8 mouse cellular contexts compared by ENCODE assay signal in the genomic region with DNA sequence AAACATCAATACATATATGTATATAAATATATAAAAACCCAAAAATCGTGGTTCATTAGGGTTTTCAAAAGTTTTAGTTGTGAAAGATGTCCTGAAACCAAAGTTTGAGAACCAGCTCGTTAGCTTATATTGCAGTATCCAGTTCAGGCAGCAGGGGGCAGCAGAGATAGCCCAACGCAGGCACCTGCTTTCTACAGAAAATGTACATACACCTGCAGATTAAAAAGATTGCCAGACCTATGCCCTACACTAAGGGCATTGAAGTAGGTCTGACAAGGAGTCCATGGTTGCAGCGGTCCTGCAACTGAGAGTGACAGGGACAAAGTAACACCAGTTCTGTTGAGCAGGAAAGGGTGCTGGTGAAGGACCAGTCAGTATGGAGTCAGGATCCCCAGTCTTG. TPM values are rescaled to one million over a fixed set of nuclear protein-coding genes. Genes with fewer than 3 reads are reported as not detected.
A peak's percentile ranks its signal among the peaks of the same experiment; 100 is the strongest.
DNase-seq lines count a peak whose midpoint lies in the region; ATAC-seq and TF ChIP-seq lines count a peak whose summit lies in the region.
"Had no signal": no experiment of that assay in that cellular context is flagged by ENCODE, and none has a peak within 500 bp of the region (broad histone marks: within the 10 kb centered on the region; RNA-seq: fewer than 3 reads in every experiment).

No protein-coding gene starts in this region.

- H3K9ac ChIP-seq in intestine, postnatal 0 days (ENCODE audit: low read depth, low read length) = no peak overlapping the region
- H3K9ac ChIP-seq in lung, embryonic 14.5 days = no peak overlapping the region

- H3K27ac ChIP-seq in intestine, postnatal 0 days (ENCODE audit: low read depth, low read length) = no peak overlapping the region
- no peak overlapping the region for H3K27ac ChIP-seq in lung, embryonic 14.5 days (ENCODE audit: low read depth)

- no peaks in the 10 kb centered on the region for H3K27me3 ChIP-seq in intestine, postnatal 0 days (replicated peaks; ENCODE audit: control insufficient read depth, insufficient read depth, low read length)
- no peaks in the 10 kb centered on the region for H3K27me3 ChIP-seq in lung, embryonic 14.5 days (ENCODE audit: insufficient read depth, low read length)

- peak; percentile 91 for TF ChIP-seq CTCF in intestine, postnatal 0 days (IDR thresholded peaks at IDR 0.05; ENCODE audit: low read depth)
- peak; percentile 88 for TF ChIP-seq CTCF in lung, embryonic 14.5 days (IDR thresholded peaks at IDR 0.05; ENCODE audit: low read depth)

- no peak overlapping the region for H3K4me3 ChIP-seq in intestine, postnatal 0 days (ENCODE audit: low read depth, low read length)
- H3K4me3 ChIP-seq in lung, embryonic 14.5 days (ENCODE audit: low read depth, low read length) = no peak overlapping the region
- H3K4me3 ChIP-seq: megakaryocyte, embryonic 14.5 days had no signal

- WGBS in intestine, postnatal 0 days = 5% methylated on average over 4 of the region's 4 CpGs
- WGBS in lung, embryonic 14.5 days = 8% methylated on average over 4 of the region's 4 CpGs

- no peaks in the 10 kb centered on the region for H3K36me3 ChIP-seq in intestine, postnatal 0 days (ENCODE audit: control insufficient read depth, insufficient read depth)
- H3K36me3 ChIP-seq in lung, embryonic 14.5 days (ENCODE audit: insufficient read depth) = no peaks in the 10 kb centered on the region

- no peak overlapping the region for H3K4me2 ChIP-seq in intestine, postnatal 0 days (replicated peaks; ENCODE audit: low read depth)
- H3K4me2 ChIP-seq in lung, embryonic 14.5 days = no peak overlapping the region

- no peaks in the 10 kb centered on the region for H3K9me3 ChIP-seq in intestine, postnatal 0 days (ENCODE audit: control insufficient read depth)
- H3K9me3 ChIP-seq in lung, embryonic 14.5 days (ENCODE audit: low read depth, low read length) = no peaks in the 10 kb centered on the region

- no peaks in the 10 kb centered on the region for H3K4me1 ChIP-seq in intestine, postnatal 0 days (replicated peaks; ENCODE audit: control insufficient read depth, insufficient read depth, low read length)
- H3K4me1 ChIP-seq in lung, embryonic 14.5 days (ENCODE audit: insufficient read depth) = peaks cover 8% of the 10 kb centered on the region; the same call in 1 of the 2 replicates

- DNase-seq in left cerebral cortex, adult 18-20 months (ENCODE audit: low spot score in 2 of 2) = peak; percentile 70 to 87
- DNase-seq in left cerebral cortex, adult 11 months (ENCODE audit: low spot score) = no peak
- DNase-seq in R1 (ENCODE audit: low read depth, low spot score) = peak; percentile 49
- peak; percentile 89 to 92 for DNase-seq in cerebellum, postnatal 25 days
- DNase-seq in lung, embryonic 14.5 days = peak; percentile 87
- peak; percentile 54 to 85 for DNase-seq in spleen, adult 18-20 months

- 0 out of 2 replicates have a peak, but pooled peaks have one; percentile 32 for ATAC-seq in intestine, postnatal 0 days
- no peak for ATAC-seq in lung, embryonic 14.5 days (ENCODE audit: insufficient read depth)

RNA-seq across cellular contexts. Expression of gene Gdpd5, which starts 5.8 kb away (rescaled TPM):
- total RNA-seq in left cerebral cortex, adult 18-20 months (2021) = 10 to 100 TPM; 29.0 to 34.2 TPM
- polyA plus RNA-seq in intestine, postnatal 0 days (2015; fragmentation: Nextera tagmentation; extraction: Ambion mirVana) = 15.7 and 16.9 TPM in 2 replicates
- 20.2 and 21.8 TPM in 2 replicates for polyA plus RNA-seq in lung, embryonic 14.5 days (2014; fragmentation: Nextera tagmentation; extraction: Ambion mirVana)

RNA-seq across cellular contexts. Expression of gene Serpinh1, which starts 22.4 kb away (rescaled TPM):
- 10 to 100 TPM; 20.2 to 23.6 TPM for total RNA-seq in left cerebral cortex, adult 18-20 months (2021)
- 199 and 204 TPM in 2 replicates for polyA plus RNA-seq in intestine, postnatal 0 days (2015; fragmentation: Nextera tagmentation; extraction: Ambion mirVana)
- polyA plus RNA-seq in lung, embryonic 14.5 days (2014; fragmentation: Nextera tagmentation; extraction: Ambion mirVana) = 663 and 691 TPM in 2 replicates
